Mouse (Mus musculus) retina, embryonic 14.5 days (tissue): Measurements from ENCODE around the gene Csmd2.
A peak's percentile ranks its signal among the peaks of the same experiment; 100 is the strongest.
"Not testable (repeated sequence)": the region's sequence is repeated elsewhere in the genome, so short reads cannot be mapped to it uniquely, and the experiment has no call there.

Experiments
- DNase-seq: peaks from one replicate; pipeline ENCODE4 v3.0.0-alpha.2; 2015; ENCODE audit warnings: low spot score

Gene Csmd2

DNA sequence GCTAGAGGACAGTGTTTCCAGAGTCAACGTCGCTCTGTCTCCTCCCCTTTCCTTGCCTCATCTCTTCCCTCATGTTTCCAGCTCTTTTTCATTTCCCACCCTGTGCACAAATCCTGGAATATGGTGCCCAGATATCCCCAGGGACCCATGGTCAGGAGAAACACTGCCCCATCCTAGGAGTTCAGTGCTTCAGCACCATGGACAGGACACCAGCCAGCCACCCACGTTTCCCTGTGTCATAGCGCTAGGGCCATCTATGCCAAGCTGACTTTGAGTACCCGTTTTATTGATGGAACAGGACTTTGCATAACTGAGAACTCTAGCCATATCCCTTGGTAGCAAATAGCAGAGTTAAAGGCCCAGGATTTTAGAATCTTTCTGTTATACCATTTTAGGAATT is 55.0 kb downstream of the Csmd2 start:
- peak; percentile 68 for DNase-seq

GRCm38 (mm10) chr4:128048716-128049115 is 61.1 kb downstream of the Csmd2 start:
- no peak for DNase-seq

DNA sequence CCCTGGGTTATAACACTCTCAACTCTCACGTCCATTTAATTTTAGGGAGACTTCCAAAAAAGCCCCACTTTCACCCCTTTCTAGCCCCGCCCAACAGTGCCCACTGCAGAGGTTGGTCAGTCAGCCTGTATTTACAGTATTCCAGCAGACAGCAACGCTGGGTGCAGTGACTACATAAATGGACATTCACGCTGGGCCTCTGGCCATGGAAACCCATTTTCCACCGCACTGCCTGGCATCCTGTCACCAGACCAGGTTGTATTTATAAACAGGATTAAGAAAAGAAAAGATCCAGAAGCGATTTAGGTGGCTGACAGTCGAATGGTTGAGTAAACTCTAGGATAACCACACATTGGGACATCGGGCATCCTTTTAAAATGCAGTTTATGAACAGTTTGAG is 65.0 kb downstream of the Csmd2 start:
- DNase-seq, result no peak

- DNase-seq, result not testable (repeated sequence)
Observed at GRCm38 (mm10) chr4:128061274-128061673, 73.6 kb downstream of the Csmd2 start.

- DNase-seq, result no peak
Observed at GRCm38 (mm10) chr4:128067189-128067588, 79.5 kb downstream of the Csmd2 start.

- no peak for DNase-seq
Observed at GRCm38 (mm10) chr4:128084466-128084865, 96.8 kb downstream of the Csmd2 start.

- DNase-seq, result no peak
Observed at GRCm38 (mm10) chr4:128085096-128085495, 97.4 kb downstream of the Csmd2 start.

GRCm38 (mm10) chr4:128087147-128087606 is 99.5 kb downstream of the Csmd2 start:
- DNase-seq, result no peak

DNA sequence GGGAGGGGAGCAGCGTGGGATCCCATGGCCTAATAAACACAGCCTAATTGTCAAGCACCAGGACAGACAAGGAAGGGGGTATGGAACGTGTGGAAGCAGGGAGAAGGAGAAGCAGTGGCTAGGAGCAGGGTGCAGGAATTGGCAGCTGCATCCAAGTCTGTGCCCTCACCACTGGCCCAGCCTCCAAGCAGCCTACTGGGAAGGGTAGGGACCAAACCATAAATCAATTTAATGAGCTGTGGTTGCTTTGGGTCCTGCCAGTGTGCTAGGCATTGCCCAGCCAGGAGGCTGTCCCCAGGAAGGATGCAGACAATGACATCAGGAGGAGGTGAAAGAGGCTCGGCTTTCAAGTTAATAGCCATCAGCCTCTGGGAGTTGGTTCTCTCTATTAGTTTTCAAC is 100.0 kb downstream of the Csmd2 start:
- DNase-seq, result no peak

DNA sequence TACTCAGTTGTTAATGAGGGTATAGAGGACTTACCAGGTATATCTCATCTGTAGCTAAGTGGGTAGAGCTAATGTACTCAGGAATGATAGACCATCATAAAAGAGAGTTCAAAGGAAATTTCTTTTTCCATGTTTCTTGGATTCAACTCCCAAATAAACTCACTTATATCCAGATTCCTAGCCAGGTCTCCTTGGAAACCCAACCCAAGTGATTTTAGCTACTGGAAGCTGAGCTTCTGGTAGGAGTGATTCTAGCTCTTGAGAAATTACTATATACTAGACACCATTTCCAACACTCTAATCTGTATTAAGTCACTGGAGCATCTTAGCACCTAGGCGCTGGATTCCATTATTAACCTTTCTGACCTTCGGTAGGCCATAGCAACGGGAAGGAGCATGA is 100.6 kb downstream of the Csmd2 start:
- DNase-seq, result no peak

GRCm38 (mm10) chr4:128091938-128092337 is 104.3 kb downstream of the Csmd2 start:
- DNase-seq, result no peak

GRCm38 (mm10) chr4:128099515-128099914 is 111.9 kb downstream of the Csmd2 start:
- no peak for DNase-seq

DNA sequence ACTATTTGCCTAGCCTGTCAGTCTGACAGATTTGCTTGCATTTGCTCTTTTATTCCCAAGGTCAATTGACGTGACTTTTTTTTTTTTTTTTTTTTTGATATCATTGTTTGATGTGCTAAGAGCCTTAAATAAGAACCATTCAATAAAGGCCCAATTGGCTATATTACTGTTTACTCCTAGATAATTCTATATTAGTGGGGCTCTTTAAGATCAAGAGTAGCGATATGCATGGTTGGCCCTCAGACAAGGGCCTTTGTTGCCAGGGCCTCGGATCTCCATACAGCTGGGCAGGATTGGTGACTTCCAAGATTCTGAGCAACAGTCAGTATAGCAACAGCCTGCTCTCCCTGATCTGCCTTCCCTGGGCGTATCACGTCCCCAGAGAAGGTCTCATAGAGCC is 112.9 kb downstream of the Csmd2 start:
- DNase-seq, result no peak

DNA sequence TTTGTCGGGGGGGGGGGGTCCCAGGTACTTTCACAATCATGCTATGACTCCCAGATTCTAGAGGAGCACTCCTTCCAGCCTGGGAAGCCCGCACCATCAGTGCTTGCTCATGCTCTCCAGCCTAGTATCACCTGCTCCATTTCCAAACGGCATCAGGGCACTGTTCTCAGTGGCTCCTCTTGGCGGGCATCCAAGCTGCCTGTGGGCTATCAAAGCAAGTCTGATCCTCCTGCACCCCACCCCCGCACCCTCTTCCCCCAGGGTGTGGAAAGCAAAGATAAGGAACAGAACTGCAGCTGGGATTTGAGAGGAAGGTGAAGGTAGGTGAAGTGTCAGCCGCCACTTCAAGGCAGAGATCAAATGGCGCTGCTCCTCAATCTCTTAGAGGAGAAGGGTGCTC is 128.7 kb downstream of the Csmd2 start:
- no peak for DNase-seq

DNA sequence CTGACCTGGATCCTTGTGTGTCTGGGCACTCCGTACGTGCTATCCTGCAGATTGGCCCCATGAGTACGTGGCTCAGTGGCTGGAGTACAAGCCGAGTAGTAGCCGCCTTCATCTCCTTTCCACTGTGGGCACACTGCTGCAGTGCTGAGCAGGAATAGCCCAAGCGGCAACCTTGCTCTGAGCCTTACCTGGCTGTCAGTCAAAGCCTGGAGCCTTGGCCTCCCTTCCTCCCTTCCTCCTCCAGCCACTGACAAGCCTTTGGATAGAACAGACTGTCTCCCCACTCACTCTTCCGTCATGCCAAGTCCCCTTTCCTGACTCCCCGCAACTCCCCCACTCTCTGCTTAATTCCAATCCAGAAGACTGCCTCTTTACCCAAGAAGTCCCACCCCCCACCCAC is 135.6 kb downstream of the Csmd2 start:
- DNase-seq, result no peak

DNA sequence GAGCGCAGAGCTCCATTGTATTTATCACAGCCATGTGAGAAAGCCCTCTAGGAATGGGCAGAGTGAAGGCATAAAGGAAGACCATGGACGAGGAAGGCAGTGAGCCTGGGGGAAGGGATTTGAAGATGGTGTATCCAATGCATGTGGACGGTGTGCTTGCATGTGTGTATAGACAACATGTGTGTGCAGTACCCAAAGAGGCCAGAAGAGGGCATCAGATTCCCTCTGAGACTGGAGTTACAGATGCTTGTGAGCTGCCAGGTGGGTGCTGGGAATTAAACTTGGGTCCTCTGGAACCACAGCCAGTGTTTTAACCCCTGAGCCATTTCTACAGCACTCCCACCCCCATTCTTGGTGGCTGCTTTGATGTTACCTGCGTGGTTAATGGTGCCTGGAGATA is 137.1 kb downstream of the Csmd2 start:
- DNase-seq, result no peak

DNA sequence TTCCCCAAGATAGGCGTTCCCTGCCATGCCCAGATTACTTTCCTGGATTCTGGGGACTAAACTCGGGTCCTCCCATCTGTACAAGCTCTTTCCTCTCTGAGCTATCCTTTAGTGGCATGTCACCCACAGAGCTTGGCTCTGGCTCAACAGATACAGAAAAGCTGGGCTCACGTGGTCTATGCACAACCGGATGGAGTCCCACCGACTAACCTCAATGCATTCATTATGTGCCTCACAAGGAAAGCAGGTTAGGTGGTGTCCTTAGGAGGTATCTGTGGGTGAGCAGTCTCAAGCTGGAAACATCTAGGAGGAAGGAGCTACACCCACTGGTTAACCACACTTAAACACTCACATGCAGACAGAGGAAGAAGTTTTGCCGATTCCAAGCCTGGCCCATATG is 140.9 kb downstream of the Csmd2 start:
- DNase-seq, result no peak

GRCm38 (mm10) chr4:128130611-128131142 is 143.0 kb downstream of the Csmd2 start:
- DNase-seq, result no peak

GRCm38 (mm10) chr4:128131666-128132065 is 144.0 kb downstream of the Csmd2 start:
- no peak for DNase-seq

DNA sequence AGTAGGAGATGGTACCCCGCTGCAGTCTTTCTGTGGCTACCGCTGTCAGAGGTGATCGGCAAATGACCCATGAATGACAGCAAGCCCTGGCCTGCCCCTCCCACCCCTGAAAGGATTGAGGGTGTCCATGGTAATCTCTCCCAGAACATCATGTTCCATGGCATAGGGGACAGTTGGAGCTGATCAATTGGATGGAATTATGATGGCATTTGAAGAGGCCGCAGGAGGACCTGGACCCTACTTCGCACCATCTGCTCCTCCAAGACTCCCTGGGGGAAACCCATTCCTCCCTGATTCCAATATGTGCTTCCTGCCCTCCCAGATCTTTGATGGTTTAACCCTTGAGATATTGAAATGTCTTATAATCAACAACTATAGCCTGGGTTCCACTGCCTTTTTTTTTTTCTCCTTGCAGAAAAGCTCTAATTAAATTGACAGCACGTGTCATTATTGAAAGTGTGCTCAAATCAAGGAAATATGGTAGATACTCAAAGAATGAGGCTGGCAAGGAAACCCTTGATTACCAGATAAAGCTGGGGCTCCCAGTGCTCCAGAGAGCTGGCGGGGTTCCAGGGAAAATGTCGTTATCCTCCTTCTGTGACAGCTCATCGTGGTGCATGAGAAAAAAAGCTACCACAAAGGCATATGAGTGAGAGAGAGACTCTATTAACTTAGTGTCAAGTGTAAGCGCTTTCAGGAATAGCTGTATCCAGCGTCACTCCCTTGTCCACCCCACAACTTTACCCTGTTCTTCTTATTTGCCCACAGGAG is 145.4 kb downstream of the Csmd2 start:
- peak; percentile 45 for DNase-seq

- no peak for DNase-seq
Observed at GRCm38 (mm10) chr4:128134348-128134994, 146.8 kb downstream of the Csmd2 start.

GRCm38 (mm10) chr4:128135014-128135622 is 147.5 kb downstream of the Csmd2 start:
- DNase-seq, result no peak

GRCm38 (mm10) chr4:128139991-128140390 is 152.3 kb downstream of the Csmd2 start:
- peak; percentile 44 for DNase-seq
